Mouse (Mus musculus): ENCODE measurements around the gene Agbl1. TPM values are rescaled to one million over a fixed set of nuclear protein-coding genes. Genes with fewer than 3 reads are reported as not detected.
"Not testable (repeated sequence)": the region's sequence is repeated elsewhere in the genome, so short reads cannot be mapped to it uniquely, and the experiment has no call there.

Agbl1 gene
- polyA plus RNA-seq, 1 experiment, result 0.09 TPM

DNA sequence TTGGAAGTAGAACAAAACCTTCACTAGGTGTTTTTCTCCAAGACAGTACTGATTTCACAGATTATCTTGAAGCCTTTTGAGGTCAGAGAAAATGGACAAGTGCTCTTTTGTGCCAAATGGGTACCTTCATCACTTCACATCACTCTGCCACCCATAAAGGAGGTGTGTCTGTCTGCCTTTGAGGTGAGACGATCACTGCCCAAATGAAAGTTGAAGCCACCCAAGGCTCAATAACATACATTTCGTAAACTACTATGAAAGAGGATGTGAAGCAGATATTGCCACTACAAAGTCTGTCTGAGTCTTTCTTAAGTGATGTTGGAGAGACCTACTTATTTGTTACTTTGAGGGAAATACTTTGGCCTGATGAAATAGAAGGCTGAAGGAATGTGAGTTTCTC is 4.6 kb downstream of the Agbl1 start:
- no peaks in the 10 kb centered on the region for H3K4me1 ChIP-seq (ENCODE audit: control insufficient read depth, insufficient read depth, low read length)
- H3K36me3 ChIP-seq (ENCODE audit: control insufficient read depth, insufficient read depth, low read length), result no peaks in the 10 kb centered on the region
- 74% methylated on average over 2 of the region's 2 CpGs for WGBS
- no peak for DNase-seq
- H3K4me3 ChIP-seq (ENCODE audit: insufficient read depth, low read depth, low read length), result no peak overlapping the region
- no peak for TF ChIP-seq POLR2A (IDR thresholded peaks at IDR 0.05; ENCODE audit: low read depth, low read length)
- no peak overlapping the region for H3K27ac ChIP-seq (ENCODE audit: insufficient read depth, low read depth, low read length)
- H3K27me3 ChIP-seq (replicated peaks; ENCODE audit: control insufficient read depth, insufficient read depth, low read length), result no peaks in the 10 kb centered on the region

DNA sequence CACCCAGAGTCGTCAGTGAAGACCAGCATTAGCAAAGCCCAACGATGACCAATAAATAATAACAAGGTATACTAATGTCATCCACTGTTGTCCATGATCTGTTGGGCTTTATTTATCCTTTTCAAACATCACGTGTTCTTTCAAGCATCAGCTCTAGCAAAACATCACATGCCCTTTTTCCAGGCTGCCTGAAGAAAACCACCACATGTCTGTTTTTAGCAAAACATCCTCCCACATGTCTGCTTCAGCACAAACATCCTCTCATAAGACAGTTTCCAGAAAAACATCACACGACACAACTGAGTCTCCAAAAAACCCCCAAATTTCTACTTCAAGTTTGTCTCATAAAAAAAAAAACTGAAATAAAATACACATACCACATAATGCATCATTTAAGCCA is 7.8 kb downstream of the Agbl1 start:
- no peak overlapping the region for H3K4me3 ChIP-seq (ENCODE audit: insufficient read depth, low read depth, low read length)
- 66% methylated on average over 4 of the region's 4 CpGs for WGBS
- no peak for TF ChIP-seq CTCF (conservative IDR thresholded peaks at IDR 0.05; ENCODE audit: insufficient read depth, insufficient read length, low read depth, low read length)
- TF ChIP-seq POLR2A (IDR thresholded peaks at IDR 0.05; ENCODE audit: low read depth, low read length), result no peak

DNA sequence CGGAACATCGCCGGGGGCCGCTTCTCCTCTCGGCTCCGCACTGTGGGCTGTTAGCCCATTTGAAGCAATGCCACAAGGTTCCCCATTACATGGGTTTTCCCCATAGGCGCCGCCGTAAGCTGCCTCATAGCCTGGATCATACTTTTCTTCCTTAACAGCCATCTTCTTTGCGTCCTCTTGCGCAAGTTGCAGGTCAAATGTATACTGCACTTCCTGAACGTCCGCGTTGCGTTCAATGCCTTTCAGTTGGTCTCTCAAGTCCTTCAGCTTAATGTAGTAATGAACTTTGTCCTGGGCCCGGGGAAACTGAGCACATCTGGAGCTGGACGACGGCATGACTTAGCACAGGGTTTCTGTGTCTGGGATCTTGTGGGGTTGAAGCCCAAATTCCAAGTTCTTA is 15.2 kb downstream of the Agbl1 start:
- not testable (repeated sequence) for DNase-seq; H3K27me3 ChIP-seq (replicated peaks; ENCODE audit: control insufficient read depth, insufficient read depth, low read length); H3K4me1 ChIP-seq (ENCODE audit: control insufficient read depth, insufficient read depth, low read length); H3K36me3 ChIP-seq (ENCODE audit: control insufficient read depth, insufficient read depth, low read length); H3K27ac ChIP-seq (ENCODE audit: insufficient read depth, low read depth, low read length); H3K4me3 ChIP-seq (ENCODE audit: insufficient read depth, low read depth, low read length)
- 97% methylated on average over 18 of the region's 18 CpGs for WGBS

More for the DNA sequence above, 7.8 kb downstream of the Agbl1 start:
- H3K27ac ChIP-seq (ENCODE audit: insufficient read depth, low read depth, low read length), result no peak overlapping the region
- no peaks in the 10 kb centered on the region for H3K4me1 ChIP-seq (ENCODE audit: control insufficient read depth, insufficient read depth, low read length)
- no peaks in the 10 kb centered on the region for H3K36me3 ChIP-seq (ENCODE audit: control insufficient read depth, insufficient read depth, low read length)
- DNase-seq, result no peak
- no peaks in the 10 kb centered on the region for H3K27me3 ChIP-seq (replicated peaks; ENCODE audit: control insufficient read depth, insufficient read depth, low read length)

DNA sequence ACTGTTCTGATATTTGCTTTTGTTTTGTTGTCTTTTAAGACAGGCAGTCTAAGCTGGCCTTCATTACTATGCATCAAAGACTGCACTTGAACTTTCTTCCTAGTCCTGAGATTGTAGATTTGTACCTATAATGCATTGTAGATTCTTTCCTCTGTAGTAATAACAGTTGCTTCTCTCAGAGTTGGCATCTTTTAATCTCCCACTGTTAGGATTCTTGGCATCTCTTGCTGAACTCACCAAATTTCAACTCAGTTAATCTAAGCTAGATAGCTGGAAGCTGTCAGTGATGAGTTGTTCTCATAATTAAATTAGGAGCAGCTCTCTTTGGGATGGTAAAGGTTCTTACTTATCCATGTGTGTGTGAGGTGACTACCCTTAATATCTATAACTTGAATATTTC is 45.4 kb downstream of the Agbl1 start:
- no peak for DNase-seq
- no peaks in the 10 kb centered on the region for H3K27me3 ChIP-seq (replicated peaks; ENCODE audit: control insufficient read depth, insufficient read depth, low read length)

DNA sequence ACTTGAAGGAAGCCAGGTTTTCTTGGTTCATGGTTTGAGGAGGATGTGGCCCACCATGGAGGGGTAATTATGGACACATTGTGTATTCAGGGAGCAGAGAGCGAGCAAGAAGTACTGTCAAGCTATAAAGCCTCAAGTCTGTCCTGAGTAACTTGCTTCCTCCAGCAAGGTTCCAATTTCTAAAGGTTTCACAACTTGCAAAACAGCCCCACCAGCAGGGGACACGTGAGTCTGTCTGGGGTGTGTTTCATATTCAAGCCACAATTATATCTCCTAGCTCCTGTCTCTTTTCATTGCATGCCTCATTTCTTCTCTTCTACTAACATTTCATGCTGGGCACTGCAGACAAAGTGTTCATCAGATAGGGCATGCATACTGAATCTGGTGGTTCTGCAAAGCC is 53.1 kb downstream of the Agbl1 start:
- Histone ChIP-seq H3K4me1 (ENCODE audit: control insufficient read depth, insufficient read depth, low read length) (no peaks in the 10 kb centered on the region), H3K4me3 (ENCODE audit: insufficient read depth, low read depth, low read length) (no peak overlapping the region), H3K27me3 (replicated peaks; ENCODE audit: control insufficient read depth, insufficient read depth, low read length) (no peaks in the 10 kb centered on the region), H3K36me3 (ENCODE audit: control insufficient read depth, insufficient read depth, low read length) (no peaks in the 10 kb centered on the region), H3K27ac (ENCODE audit: insufficient read depth, low read depth, low read length) (no peak overlapping the region)
- DNase-seq, result no peak
- no peak for TF ChIP-seq CTCF (conservative IDR thresholded peaks at IDR 0.05; ENCODE audit: insufficient read depth, insufficient read length, low read depth, low read length)
- TF ChIP-seq POLR2A (IDR thresholded peaks at IDR 0.05; ENCODE audit: low read depth, low read length), result no peak
- 43% methylated on average over 2 of the region's 2 CpGs for WGBS

More for the DNA sequence above, 45.4 kb downstream of the Agbl1 start:
- H3K4me1 ChIP-seq (ENCODE audit: control insufficient read depth, insufficient read depth, low read length), result no peaks in the 10 kb centered on the region
- TF ChIP-seq CTCF (conservative IDR thresholded peaks at IDR 0.05; ENCODE audit: insufficient read depth, insufficient read length, low read depth, low read length) (no peak), POLR2A (IDR thresholded peaks at IDR 0.05; ENCODE audit: low read depth, low read length) (no peak)
- no peak overlapping the region for H3K27ac ChIP-seq (ENCODE audit: insufficient read depth, low read depth, low read length)
- no peaks in the 10 kb centered on the region for H3K36me3 ChIP-seq (ENCODE audit: control insufficient read depth, insufficient read depth, low read length)
- no peak overlapping the region for H3K4me3 ChIP-seq (ENCODE audit: insufficient read depth, low read depth, low read length)

DNA sequence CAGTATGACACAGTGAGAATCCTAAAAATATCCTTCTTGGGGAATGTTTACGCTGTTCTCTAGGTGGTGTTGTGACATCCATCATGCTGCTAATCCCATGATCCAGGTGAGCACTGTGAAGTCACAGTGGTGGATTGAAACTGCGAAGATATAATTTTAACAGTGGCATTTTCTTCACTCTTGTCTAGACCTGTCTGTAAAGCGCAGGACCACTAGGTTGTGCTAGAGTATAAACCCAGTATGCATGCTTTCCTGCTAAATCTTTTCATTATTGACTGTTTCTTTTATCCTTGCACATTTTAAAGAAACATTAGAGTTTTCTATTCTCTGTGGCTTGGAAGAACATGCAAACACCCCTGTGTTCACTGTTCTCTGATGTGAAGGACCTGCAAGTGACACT is 57.8 kb downstream of the Agbl1 start:
- WGBS, result 83% methylated on average over 3 of the region's 3 CpGs
- no peak for TF ChIP-seq POLR2A (IDR thresholded peaks at IDR 0.05; ENCODE audit: low read depth, low read length)
- TF ChIP-seq CTCF (conservative IDR thresholded peaks at IDR 0.05; ENCODE audit: insufficient read depth, insufficient read length, low read depth, low read length), result no peak
- no peak for DNase-seq
- Histone ChIP-seq H3K27me3 (replicated peaks; ENCODE audit: control insufficient read depth, insufficient read depth, low read length) (no peaks in the 10 kb centered on the region), H3K27ac (ENCODE audit: insufficient read depth, low read depth, low read length) (no peak overlapping the region), H3K4me1 (ENCODE audit: control insufficient read depth, insufficient read depth, low read length) (no peaks in the 10 kb centered on the region), H3K4me3 (ENCODE audit: insufficient read depth, low read depth, low read length) (no peak overlapping the region), H3K36me3 (ENCODE audit: control insufficient read depth, insufficient read depth, low read length) (no peaks in the 10 kb centered on the region)

DNA sequence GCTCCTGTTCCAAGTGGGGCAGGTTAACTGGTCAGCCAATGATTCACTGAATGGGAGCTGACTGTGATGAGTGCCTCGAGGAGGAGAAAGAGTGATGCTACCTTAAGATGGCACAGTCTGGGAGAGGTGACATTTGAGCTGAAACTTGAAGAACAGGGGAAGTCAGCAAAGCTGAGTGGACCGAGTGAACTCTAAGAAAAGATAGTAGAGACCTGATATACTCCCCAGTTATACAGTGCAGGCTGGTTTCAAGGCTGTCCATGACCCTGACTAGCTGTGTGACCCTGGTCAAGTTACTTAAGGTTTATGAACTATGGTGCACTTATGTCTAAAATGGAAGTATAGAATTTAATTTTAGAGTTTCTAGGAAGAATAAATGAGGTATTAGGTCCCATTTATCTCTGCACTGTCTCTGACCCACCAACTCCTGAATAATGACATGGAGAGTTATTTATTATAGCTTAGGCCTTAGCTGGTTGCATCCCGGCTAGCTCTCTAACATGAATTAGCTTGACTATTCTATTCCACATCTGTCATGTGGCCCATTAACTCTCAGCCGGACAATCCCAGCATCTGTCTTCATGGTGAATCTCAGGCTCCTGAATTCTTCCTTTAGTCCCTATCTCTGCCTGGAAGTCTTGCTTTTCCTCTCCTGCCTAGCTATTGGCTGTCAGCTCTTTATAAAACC is 92.3 kb downstream of the Agbl1 start:
- Histone ChIP-seq H3K27ac (ENCODE audit: insufficient read depth, low read depth, low read length) (no peak overlapping the region), H3K27me3 (replicated peaks; ENCODE audit: control insufficient read depth, insufficient read depth, low read length) (no peaks in the 10 kb centered on the region; the same call in 1 of the 2 replicates), H3K4me3 (ENCODE audit: insufficient read depth, low read depth, low read length) (no peak overlapping the region), H3K4me1 (ENCODE audit: control insufficient read depth, insufficient read depth, low read length) (no peaks in the 10 kb centered on the region), H3K36me3 (ENCODE audit: control insufficient read depth, insufficient read depth, low read length) (no peaks in the 10 kb centered on the region)
- DNase-seq, result no peak
- WGBS, result 34% methylated on average over 4 of the region's 4 CpGs
- TF ChIP-seq CTCF (conservative IDR thresholded peaks at IDR 0.05; ENCODE audit: insufficient read depth, insufficient read length, low read depth, low read length) (no peak), POLR2A (IDR thresholded peaks at IDR 0.05; ENCODE audit: low read depth, low read length) (no peak)

DNA sequence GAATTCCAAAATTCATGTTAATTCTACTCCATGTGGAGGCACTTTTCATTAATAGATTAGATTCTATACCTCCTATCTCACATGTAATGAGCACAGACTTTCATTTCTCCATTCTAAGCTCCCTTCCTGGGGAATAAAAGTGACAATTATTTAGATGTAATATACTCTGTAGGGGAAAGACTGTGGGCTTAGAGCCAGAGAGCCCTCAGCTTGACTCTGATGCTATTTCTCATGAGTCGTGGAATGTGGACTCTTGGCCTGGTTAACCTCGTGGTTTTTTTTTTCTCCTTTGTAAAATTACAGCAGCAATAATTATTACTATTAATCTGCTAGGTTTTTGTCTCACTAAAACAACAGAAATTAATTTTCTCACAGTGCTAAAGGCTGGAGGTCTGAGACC is 96.4 kb downstream of the Agbl1 start:
- no peaks in the 10 kb centered on the region for H3K4me1 ChIP-seq (ENCODE audit: control insufficient read depth, insufficient read depth, low read length)
- TF ChIP-seq CTCF (conservative IDR thresholded peaks at IDR 0.05; ENCODE audit: insufficient read depth, insufficient read length, low read depth, low read length), result no peak
- TF ChIP-seq POLR2A (IDR thresholded peaks at IDR 0.05; ENCODE audit: low read depth, low read length), result no peak
- H3K36me3 ChIP-seq (ENCODE audit: control insufficient read depth, insufficient read depth, low read length), result no peaks in the 10 kb centered on the region
- H3K27ac ChIP-seq (ENCODE audit: insufficient read depth, low read depth, low read length), result no peak overlapping the region
- no peaks in the 10 kb centered on the region; the same call in 1 of the 2 replicates for H3K27me3 ChIP-seq (replicated peaks; ENCODE audit: control insufficient read depth, insufficient read depth, low read length)
- 30% methylated on average over 2 of the region's 2 CpGs for whole genome bisulfite sequencing
- H3K4me3 ChIP-seq (ENCODE audit: insufficient read depth, low read depth, low read length), result no peak overlapping the region
- DNase-seq, result no peak

Measured in kidney, adult 2 months (tissue).